Mouse (Mus musculus) neutrophil, adult 5-6 weeks (primary cell): ENCODE data around the gene 2310030G06Rik. TPM values are rescaled to one million over a fixed set of nuclear protein-coding genes. Genes with fewer than 3 reads are reported as not detected.
A peak's percentile ranks its signal among the peaks of the same experiment; 100 is the strongest.

Experiments used
- ATAC-seq: fragments of 151-379, 151-347 bp; 2 replicates; pipeline ENCODE4 v1.8.0; 2017; ENCODE audit warnings: mild to moderate bottlenecking, moderate TSS enrichment; ENCODE audit not compliant: insufficient number of reproducible peaks, poor library complexity, low FRiP score, severe bottlenecking; ENCODE audit errors: extremely low read depth
- total RNA-seq: library from RNA; stranded (forward); fragments of 200-1000 nt; gene quantifications from 2 replicates; pipeline ENCODE4 v1.2.3, GENCODE M21; 2017

The 2310030G06Rik gene
- not detected in 2 replicates for total RNA-seq

- no peak for ATAC-seq
Observed at GRCm38 (mm10) chr9:50746214-50746677, at the start of gene 2310030G06Rik. TSS of gene 2310030G06Rik (minus strand) at chr9:50746536.

DNA sequence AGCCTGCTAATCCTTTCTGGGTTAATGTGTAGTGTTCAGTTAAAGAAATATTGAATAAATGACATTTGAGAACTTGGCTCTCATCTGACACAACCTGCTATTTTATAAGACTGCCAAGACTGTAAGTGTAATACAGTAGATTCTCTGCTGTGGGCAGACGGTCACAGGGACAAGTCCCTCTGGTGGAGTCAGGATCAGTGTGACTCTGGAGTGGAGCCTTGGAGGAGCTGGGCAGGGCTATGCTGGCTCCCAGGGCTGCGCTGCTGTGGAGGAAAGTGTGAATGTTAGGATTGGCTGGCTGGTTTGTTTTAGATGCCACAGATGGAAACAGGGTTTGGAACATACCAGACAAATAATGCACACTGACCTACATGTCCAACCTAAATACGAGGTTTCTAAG, 48.9 kb upstream of the 2310030G06Rik start:
- no peak for ATAC-seq

DNA sequence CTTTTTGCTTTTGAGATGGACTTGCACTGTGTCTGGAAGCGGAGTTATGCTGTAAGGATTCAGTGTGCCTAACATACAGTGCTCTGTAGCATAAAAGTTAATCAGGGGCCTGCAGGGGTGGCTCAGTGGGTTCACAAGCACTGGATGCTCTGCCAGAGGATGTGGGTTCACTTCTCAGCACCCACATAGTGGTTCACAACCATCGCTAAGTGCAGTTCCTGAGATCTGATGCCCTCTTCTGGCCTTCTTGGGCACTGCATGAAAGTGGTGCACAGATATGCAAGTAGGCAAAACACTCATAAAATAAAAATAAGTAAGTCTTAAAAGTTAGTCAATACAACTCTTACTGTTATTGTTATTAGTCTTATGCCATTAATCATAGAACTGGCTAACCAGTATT, 35.8 kb upstream of the 2310030G06Rik start:
- ATAC-seq = peak; percentile 66; the same call in 1 of the 2 replicates

DNA sequence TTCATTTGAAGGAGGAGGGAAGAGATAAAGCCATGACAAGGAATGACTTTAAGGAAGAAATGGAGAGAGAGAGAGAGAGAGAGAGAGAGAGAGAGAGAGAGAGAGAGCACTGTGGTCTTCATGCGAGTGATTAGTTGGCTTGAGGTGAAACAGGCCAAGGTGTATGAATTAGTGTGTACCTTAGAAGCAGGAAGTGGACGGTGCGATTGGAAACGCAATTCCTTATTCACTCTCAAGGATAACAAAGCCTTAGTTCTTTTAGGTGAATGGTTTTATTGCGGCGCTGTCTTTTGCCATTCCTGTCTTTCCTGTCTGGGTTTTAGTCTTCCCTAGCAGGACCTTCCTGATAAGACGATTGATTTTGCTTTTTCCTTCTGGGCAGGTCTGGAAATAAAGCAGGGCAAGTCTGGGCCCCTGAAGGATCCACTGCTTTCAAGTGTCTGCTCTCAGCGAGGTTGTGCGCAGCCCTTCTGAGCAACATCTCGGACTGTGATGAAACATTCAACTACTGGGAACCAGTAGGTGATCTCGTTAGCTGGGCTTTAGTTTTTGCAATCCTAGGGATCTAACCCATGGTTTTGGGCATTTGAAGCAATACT, 29.9 kb upstream of the 2310030G06Rik start:
- ATAC-seq = no peak

- ATAC-seq = no peak
Observed at GRCm38 (mm10) chr9:50775662-50776126, 29.4 kb upstream of the 2310030G06Rik start.

DNA sequence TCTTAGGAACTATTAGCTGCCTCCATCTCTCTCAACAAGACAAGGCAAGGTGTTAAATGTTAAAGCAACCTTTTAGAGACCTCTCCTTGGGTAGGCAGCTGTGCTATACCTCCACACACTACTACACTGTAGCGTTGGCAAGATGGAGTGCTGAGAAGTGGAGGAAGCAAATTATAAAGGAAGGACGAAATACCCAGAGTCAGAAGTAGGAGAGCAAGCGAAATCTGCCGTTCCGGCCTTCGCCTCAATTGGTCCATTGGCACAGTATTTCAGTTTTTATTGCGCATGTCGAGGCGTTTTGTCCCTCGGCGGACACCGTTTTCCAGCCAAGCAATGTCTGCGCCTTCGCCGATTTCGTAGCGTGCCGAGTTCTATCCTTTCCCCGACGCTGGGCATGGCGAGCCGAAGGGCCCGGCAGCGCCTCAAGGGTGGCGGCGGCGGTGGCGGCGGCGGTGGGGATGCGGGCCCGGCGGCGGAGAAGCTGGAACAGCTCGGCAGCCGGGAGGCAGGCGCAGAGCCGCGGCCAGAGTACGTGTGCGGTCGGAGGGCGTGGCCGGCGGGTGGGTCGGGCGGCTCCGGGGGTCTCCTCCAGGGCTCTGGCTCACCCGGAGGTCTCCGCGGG, 28.8 kb upstream of the 2310030G06Rik start, which contains the start of the genes Alg9 and 1110032A03Rik:
Gene Alg9, plus strand, starts transcription at position 29 of the 622 bp plus-strand sequence.
Gene 1110032A03Rik, minus strand, starts transcription at position 530 of the 622 bp plus-strand sequence.
- ATAC-seq = peak; percentile 77

DNA sequence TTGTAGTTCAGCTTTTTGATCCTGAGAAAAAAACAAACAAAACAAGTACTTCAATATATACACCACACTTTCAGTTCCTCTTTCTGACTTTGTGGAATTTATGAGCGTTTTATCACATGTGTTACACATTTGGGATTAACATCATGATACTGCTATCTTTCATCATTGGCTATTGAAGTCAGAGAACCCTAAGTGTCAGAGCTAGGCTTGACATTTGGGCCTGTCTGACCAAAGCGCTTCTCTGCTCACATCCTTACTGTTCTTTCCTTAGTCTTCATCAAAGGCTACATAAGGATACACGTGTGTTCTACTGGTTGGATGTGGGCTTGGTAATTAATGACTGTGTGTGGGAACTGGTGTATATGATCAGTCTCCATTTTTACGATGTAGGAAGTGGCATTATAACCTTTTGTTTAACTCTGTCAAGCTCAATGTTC, 27.7 kb upstream of the 2310030G06Rik start:
- ATAC-seq = peak; percentile 33; the same call in 1 of the 2 replicates

DNA sequence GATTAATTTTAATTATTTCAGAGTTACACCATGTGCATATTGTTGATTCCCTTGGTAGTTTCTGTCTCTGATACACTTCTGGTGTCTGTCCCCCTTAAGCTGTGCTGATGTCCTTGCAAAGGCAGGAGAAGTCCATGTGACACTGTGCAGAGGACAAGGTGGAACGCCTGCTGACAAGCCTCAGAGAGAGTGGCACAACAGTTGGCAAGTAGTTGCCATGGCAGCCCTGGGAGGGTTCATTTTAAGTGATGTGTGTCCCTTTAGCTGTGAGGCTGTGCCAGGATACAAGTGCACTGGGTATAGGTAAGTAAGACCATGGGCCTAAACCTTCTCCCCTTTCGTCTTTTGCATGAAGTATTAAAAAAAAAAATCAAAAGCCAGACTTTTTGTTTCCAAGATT, 23.7 kb upstream of the 2310030G06Rik start:
- ATAC-seq = no peak

DNA sequence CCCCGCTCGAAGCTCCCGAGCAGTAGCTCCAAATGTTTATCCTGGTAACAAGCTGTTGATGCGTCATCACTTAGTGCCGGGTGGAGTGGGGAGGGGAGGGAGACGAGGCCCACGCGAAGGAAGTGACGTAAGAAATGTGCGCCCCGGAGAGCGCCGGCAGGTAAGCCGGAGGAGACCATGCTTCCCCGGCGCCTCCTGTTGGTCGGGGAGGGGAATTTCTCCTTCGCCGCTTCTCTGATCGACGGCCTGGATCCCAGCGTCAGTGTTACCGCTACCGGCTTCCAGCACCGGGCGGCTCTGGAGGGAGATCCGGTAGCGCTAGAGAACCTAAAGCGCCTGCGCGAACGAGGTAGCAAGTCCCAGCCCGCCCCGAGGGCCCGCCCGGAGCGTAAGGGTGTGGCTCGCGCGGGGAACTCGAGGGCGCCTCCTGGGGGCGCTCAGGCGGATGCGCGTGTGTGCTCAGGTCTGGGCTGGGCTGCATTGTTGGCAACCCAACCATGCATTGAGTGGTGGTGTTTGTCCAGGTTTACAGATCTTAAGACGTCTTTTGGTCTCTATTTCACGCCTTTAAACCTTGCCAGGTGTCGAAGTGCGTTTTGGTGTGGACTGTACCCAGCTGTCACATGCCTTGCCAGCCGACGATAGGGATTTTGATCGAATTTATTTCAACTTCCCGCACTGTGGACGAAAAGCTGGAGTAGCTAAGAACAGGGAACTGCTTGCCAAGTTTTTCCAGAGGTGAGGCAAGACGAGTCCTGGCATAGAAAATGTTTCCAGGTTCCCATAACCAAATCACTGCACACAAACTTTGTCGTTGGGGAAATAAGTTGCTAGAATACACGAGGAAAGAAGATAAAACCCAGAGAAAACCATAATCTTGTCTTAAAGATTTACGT, 22.0 kb upstream of the 2310030G06Rik start, which contains the start of gene Fdxacb1:
Gene Fdxacb1, plus strand, starts transcription at position 130 of the 896 bp plus-strand sequence.
- ATAC-seq = peak; percentile 93

DNA sequence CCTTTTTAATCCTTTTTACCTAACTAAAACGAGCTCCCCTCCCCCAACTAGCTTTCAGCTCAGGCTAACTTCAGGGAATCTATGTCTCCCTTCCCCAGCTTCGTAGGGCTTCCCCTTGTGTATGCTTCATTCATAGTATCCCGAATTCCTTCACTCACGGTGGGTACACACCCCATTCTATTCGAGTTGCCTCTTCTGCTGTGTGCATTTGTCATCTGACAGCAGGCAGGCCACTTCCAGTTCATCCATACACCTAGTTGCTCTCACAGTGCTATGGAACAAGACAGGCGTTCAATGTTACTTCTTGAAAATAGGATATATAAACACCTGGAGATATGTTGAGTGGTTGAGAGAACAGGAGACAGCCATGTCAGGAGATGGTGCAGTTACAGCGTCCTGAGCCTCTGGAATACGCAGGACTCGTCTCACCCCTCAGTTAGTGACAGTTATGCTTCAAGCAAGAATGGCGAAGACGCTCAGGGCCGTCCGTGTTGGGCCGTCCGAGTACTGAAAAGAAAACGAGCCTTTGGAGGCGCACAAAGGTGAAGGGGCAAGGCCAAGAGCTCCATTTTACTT, 21.3 kb upstream of the 2310030G06Rik start:
- ATAC-seq = no peak

DNA sequence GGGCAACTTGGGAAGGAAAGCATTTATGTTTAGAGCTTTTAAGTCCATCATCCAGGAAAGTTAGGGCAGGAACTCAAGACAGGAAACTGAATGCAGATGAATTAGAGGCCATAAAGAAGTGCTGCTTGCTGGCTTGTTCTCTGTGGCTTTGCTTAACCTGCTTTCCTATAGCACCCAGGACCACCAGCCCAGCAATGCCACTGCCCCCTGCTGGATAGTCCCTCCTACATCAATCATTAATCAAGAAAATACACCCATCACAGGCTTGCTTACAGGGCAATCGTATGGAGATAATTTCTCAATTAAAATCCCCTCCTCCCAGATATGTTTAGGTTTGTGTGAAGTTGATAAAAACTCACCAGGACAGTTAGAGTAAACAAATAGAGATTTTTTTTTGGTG, 17.0 kb upstream of the 2310030G06Rik start:
- ATAC-seq = no peak

DNA sequence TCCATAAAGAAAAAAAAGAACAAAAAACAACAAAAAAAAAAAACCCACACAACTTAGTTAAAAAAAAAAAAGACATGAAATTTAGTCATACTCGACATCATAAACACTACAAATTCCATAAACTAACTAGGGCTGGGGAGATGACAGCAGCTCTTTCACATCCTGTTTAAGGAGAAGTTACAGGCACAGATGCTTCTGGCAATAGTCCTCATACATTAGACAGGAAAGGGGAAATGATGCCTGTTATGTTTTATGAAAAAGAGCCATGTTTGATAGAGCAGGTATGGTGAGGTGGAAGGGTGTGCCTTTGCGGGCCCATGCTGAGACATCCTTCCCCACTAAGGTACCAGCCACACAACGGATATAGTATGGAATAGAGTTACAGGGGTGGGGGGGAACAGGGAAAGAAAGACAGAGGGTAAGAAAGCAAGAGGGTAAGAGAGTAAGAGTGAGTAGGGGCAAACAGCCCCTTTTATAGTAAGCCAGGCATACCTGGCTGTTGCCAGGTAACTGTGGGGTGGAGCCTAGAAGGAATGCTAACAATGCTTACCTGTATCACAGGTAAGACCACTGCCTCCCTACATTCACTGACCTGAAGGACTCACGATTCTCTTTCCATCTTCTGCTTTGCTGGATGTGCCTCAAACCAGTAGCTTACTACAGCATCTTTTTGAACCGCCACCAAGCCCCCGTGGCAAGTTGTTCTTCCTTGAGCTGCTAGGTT, 15.3 kb upstream of the 2310030G06Rik start:
- ATAC-seq = no peak

GRCm38 (mm10) chr9:50756711-50757110, 10.4 kb upstream of the 2310030G06Rik start:
- no peak for ATAC-seq

GRCm38 (mm10) chr9:50753947-50754346, 7.6 kb upstream of the 2310030G06Rik start:
- ATAC-seq = no peak

GRCm38 (mm10) chr9:50752784-50753615, 6.7 kb upstream of the 2310030G06Rik start:
- ATAC-seq = 0 out of 2 replicates have a peak, but pooled peaks have one; percentile 13

- no peak for ATAC-seq
Observed at GRCm38 (mm10) chr9:50752054-50752602, 5.8 kb upstream of the 2310030G06Rik start, which contains the start of gene Hspb2. TSS of gene Hspb2 (minus strand) at chr9:50752354.

DNA sequence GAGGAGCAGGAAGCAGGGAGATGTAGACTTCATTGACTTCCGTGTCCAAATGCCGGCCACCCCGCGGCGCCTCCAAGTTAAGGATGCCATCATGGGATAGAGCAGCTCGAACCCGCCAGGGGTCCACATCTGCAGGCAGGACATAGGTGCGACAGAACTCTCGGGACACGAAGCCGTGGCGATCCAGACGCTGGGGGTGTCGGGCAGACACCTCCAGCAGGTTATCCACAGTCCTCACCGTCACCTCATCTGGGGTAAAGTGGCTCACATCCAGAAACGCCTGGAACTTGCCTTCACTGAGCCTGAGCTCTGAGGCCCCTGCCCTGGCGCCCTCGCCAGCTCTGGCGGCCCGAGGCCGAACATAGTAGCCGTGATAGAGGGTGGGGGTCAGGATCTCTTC, 5.0 kb upstream of the 2310030G06Rik start, which contains the start of gene Cryab:
Gene Cryab, plus strand, starts transcription at position 3 of the 400 bp plus-strand sequence.
- no peak for ATAC-seq
